Mouse (Mus musculus) C2C12 (cell line): ENCODE data around the gene Cbfa2t3. TPM values are rescaled to one million over a fixed set of nuclear protein-coding genes. Genes with fewer than 3 reads are reported as not detected.

Source experiments
- H3K27me3 ChIP-seq: one replicate; pipeline ENCODE4 v1.6.1; 2011; ENCODE audit not compliant: control insufficient read depth, insufficient read depth, insufficient read length
- H3K36me3 ChIP-seq: one replicate; pipeline ENCODE4 v1.6.1; 2011; ENCODE audit not compliant: control insufficient read depth, insufficient read depth
- H3K4me3 ChIP-seq: one replicate; pipeline ENCODE4 v1.5.1; 2011; ENCODE audit warnings: mild to moderate bottlenecking, control low read depth; ENCODE audit not compliant: poor library complexity, insufficient read depth, severe bottlenecking
- H3K79me2 ChIP-seq: one replicate; pipeline ENCODE4 v1.6.1; 2011; ENCODE audit not compliant: control insufficient read depth, insufficient read depth
- H3K79me3 ChIP-seq: one replicate; pipeline ENCODE4 v1.6.1; 2011; ENCODE audit warnings: low read depth, control low read depth
- H3ac ChIP-seq: one replicate; pipeline ENCODE3; 2011; ENCODE audit warnings: low read depth; ENCODE audit not compliant: control insufficient read depth, insufficient read length
- CEBPB ChIP-seq: IDR thresholded peaks from one replicate; pipeline ENCODE4 v1.6.1; 2011; ENCODE audit warnings: low read depth, mild to moderate bottlenecking, control low read depth, moderate library complexity
- CTCF ChIP-seq: IDR thresholded peaks from one replicate; pipeline ENCODE4 v1.5.1; 2011; ENCODE audit not compliant: control insufficient read depth, insufficient read depth, insufficient read length
- FOSL1 ChIP-seq: IDR thresholded peaks from one replicate; pipeline ENCODE4 v1.8.0; 2011; ENCODE audit warnings: mild to moderate bottlenecking, low read length; ENCODE audit not compliant: poor library complexity, insufficient read depth, severe bottlenecking
- MAX ChIP-seq: IDR thresholded peaks from one replicate; pipeline ENCODE4 v1.6.1; 2011; ENCODE audit warnings: mild to moderate bottlenecking, control low read depth
- MYOD1 ChIP-seq: IDR thresholded peaks from one replicate; pipeline ENCODE4 v1.6.1; 2011; ENCODE audit warnings: low read depth; ENCODE audit not compliant: control insufficient read depth, insufficient read length
- MYOG ChIP-seq: IDR thresholded peaks from one replicate; pipeline ENCODE4 v1.6.1; 2011; ENCODE audit not compliant: control insufficient read depth, insufficient read length; ENCODE audit errors: extremely low read depth
- USF1 ChIP-seq: IDR thresholded peaks from one replicate; pipeline ENCODE4 v1.6.1; 2011; ENCODE audit warnings: low read depth, mild to moderate bottlenecking, control low read depth, moderate library complexity
- polyA plus RNA-seq: library from polyadenylated mRNA; unstranded; fragments of >200 nt; fragmentation: generic; extraction: Trizol; gene quantifications from one replicate; pipeline ENCODE4 v1.2.1, GENCODE M21; 2012; ENCODE audit warnings: missing spikeins

Cbfa2t3 gene
- polyA plus RNA-seq, 1 experiment, result 0.15 TPM

- Histone ChIP-seq H3K79me3 (no peaks in the 10 kb centered on the region), H3K4me3 (no peak overlapping the region), H3ac (no peak overlapping the region), H3K36me3 (no peaks in the 10 kb centered on the region), H3K79me2 (no peaks in the 10 kb centered on the region), H3K27me3 (peaks cover 19% of the 10 kb centered on the region)
- no peak for TF ChIP-seq FOSL1
- TF ChIP-seq CTCF, result no peak
- TF ChIP-seq MYOG, result no peak
- no peak for TF ChIP-seq MAX
These were observed 35.2 kb downstream of the Cbfa2t3 start for GRCm38 (mm10) chr8:122663670-122664069.

- H3K79me3 ChIP-seq, result no peaks in the 10 kb centered on the region
- H3ac ChIP-seq, result no peak overlapping the region
- H3K27me3 ChIP-seq, result peaks cover 16% of the 10 kb centered on the region
- H3K4me3 ChIP-seq, result no peak overlapping the region
- H3K79me2 ChIP-seq, result no peaks in the 10 kb centered on the region
- TF ChIP-seq MYOD1 (no peak), USF1 (no peak), MYOG (no peak), MAX (no peak), CTCF (no peak), CEBPB (no peak), FOSL1 (no peak)
- no peaks in the 10 kb centered on the region for H3K36me3 ChIP-seq
These were observed 35.8 kb downstream of the Cbfa2t3 start for GRCm38 (mm10) chr8:122663106-122663505.

DNA sequence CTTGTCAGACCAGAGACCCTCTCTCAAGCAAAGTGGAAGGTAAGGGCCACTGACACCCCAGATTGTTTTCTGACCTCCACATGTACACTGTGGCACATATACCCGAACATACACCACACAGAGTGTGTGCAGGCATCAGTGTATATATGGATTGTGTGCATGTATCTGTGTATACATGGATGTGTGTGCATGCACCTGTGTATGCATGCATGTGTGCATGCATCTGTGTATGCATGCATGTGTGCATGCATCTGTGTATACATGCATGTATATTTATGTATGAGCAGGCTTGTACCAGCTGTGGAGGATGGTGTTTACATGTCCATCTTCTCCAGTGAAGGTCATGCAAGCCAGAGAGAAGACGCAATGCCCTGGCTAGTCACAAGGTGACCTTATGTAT is 37.0 kb downstream of the Cbfa2t3 start:
- H3K27me3 ChIP-seq, result peaks cover 12% of the 10 kb centered on the region
- no peak overlapping the region for H3K4me3 ChIP-seq
- no peak for TF ChIP-seq FOSL1
- TF ChIP-seq USF1, result no peak
- no peak for TF ChIP-seq CTCF
- TF ChIP-seq CEBPB, result no peak
- H3K79me3 ChIP-seq, result no peaks in the 10 kb centered on the region
- H3K79me2 ChIP-seq, result no peaks in the 10 kb centered on the region
- no peak overlapping the region for H3ac ChIP-seq
- H3K36me3 ChIP-seq, result no peaks in the 10 kb centered on the region

- Histone ChIP-seq H3K79me2 (no peaks in the 10 kb centered on the region), H3K79me3 (no peaks in the 10 kb centered on the region), H3ac (no peak overlapping the region), H3K36me3 (no peaks in the 10 kb centered on the region), H3K4me3 (no peak overlapping the region), H3K27me3 (peaks cover 7% of the 10 kb centered on the region)
- TF ChIP-seq USF1 (no peak), MYOG (no peak), CEBPB (no peak), MYOD1 (peak; percentile 54), MAX (peak; percentile 32), FOSL1 (no peak), CTCF (no peak)
These were observed 37.8 kb downstream of the Cbfa2t3 start for GRCm38 (mm10) chr8:122661138-122661537.

GRCm38 (mm10) chr8:122660022-122660421 is 38.9 kb downstream of the Cbfa2t3 start:
- peaks cover 7% of the 10 kb centered on the region for H3K27me3 ChIP-seq
- no peak overlapping the region for H3K4me3 ChIP-seq
- H3K36me3 ChIP-seq, result no peaks in the 10 kb centered on the region
- no peak overlapping the region for H3ac ChIP-seq
- no peaks in the 10 kb centered on the region for H3K79me2 ChIP-seq
- TF ChIP-seq MYOD1, result no peak
- TF ChIP-seq CTCF, result peak; percentile 25
- H3K79me3 ChIP-seq, result no peaks in the 10 kb centered on the region

- no peak overlapping the region for H3K4me3 ChIP-seq
- no peak overlapping the region for H3ac ChIP-seq
- no peaks in the 10 kb centered on the region for H3K36me3 ChIP-seq
- TF ChIP-seq CEBPB (no peak), MAX (no peak), MYOD1 (no peak), USF1 (no peak), MYOG (no peak), FOSL1 (no peak), CTCF (no peak)
- H3K27me3 ChIP-seq, result peaks cover 3% of the 10 kb centered on the region
- H3K79me2 ChIP-seq, result no peaks in the 10 kb centered on the region
- H3K79me3 ChIP-seq, result no peaks in the 10 kb centered on the region
These were observed 40.1 kb downstream of the Cbfa2t3 start for GRCm38 (mm10) chr8:122658807-122659160.
